Mouse (Mus musculus): ENCODE results near the gene Tmeff1.

DNA sequence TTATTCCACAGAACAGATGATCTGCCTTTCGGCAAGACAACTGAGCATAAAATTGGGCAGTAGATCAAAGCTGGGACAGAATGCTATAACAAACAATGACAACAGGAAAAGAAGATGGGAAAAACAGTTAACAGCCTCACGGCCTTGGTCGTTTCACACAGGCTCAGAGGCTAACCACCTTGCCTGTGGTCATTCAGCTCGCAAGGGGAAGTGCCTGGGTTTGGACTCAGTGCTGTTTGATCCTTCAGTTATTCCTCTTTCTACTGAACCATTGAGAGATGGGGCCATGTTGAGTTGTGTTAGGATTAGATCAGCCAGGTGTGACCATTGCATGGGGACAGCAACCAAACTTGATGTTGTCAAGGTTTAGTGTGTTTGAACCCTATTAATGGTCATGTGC, 75.2 kb downstream of the Tmeff1 start:
- TF ChIP-seq CTCF (IDR thresholded peaks at IDR 0.05; ENCODE audit: low read depth) = no peak
- TF ChIP-seq EP300 (optimal IDR thresholded peaks at IDR 0.05) = no peak

Measured in stomach, postnatal 0 days (tissue).